8 mouse cellular contexts compared by ENCODE assay signal in genomic region chr14:21501048-21501657, GRCm38 (mm10). TPM values are rescaled to one million over a fixed set of nuclear protein-coding genes. Genes with fewer than 3 reads are reported as not detected.
DNase-seq lines count a peak whose midpoint lies in the region; ATAC-seq and TF ChIP-seq lines count a peak whose summit lies in the region.

No protein-coding gene starts in this region.

- WGBS in heart, embryonic 14.5 days: under 1% methylated on average over 36 of the region's 38 CpGs
- 2% methylated on average over 35 of the region's 38 CpGs for WGBS in spleen, adult 2 months

- DNase-seq in CD4-positive, CD25-positive, alpha-beta regulatory T cell, adult 2 months (ENCODE audit: low read depth, low spot score): peak; percentile 94
- DNase-seq in WW6 (ENCODE audit: low read depth, low spot score): peak; percentile 78
- DNase-seq in embryo, embryonic 11.5 days (ENCODE audit: low read depth, low spot score): peak; percentile 82
- peak; percentile 88 to 95 for DNase-seq in kidney, postnatal 36 days
- DNase-seq in spleen, adult 2 months (ENCODE audit: low read depth in 1 of 2, low spot score in 2 of 2): peak; percentile 75 to 86
- DNase-seq in layer of hippocampus, postnatal 10 days (ENCODE audit: low spot score in 2 of 2): no peak

- ATAC-seq in heart, embryonic 14.5 days (ENCODE audit: insufficient number of reproducible peaks, insufficient read depth, low FRiP score, low read depth): peak; percentile 58
- peak; percentile 63 for ATAC-seq in megakaryocyte progenitor cell, adult 5-6 weeks (replicated peaks; ENCODE audit: poor library complexity)

- peak overlapping the region; percentile 98 to 99 for H3K27ac ChIP-seq in heart, embryonic 14.5 days (replicated peaks in 1 of 2; ENCODE audit: control insufficient read depth in 1 of 2, insufficient read depth in 1 of 2, low read depth in 2 of 2, low read length in 2 of 2)
- peak overlapping the region; percentile 99 for H3K27ac ChIP-seq in spleen, adult 2 months (ENCODE audit: insufficient read depth, low read length)

- TF ChIP-seq CTCF in spleen, adult 2 months (IDR thresholded peaks at IDR 0.05; ENCODE audit: extremely low read depth, insufficient read depth, insufficient read length, insufficient replicate concordance): no peak

- peaks cover 13 to 40% of the 10 kb centered on the region in 2 experiments for H3K4me1 ChIP-seq in heart, embryonic 14.5 days (ENCODE audit: control insufficient read depth in 2 of 2, insufficient read depth in 2 of 2, low read length in 2 of 2)
- peaks cover 3% of the 10 kb centered on the region; the same call in 1 of the 2 replicates for H3K4me1 ChIP-seq in spleen, adult 2 months (ENCODE audit: control insufficient read depth, insufficient read depth, insufficient read length)

- peak overlapping the region; percentile 68 for H3K4me2 ChIP-seq in heart, embryonic 14.5 days (ENCODE audit: low read length)

- H3K4me3 ChIP-seq in heart, embryonic 14.5 days (ENCODE audit: control insufficient read depth in 1 of 2, insufficient read depth in 1 of 2, low read depth in 1 of 2, low read length in 2 of 2): peak overlapping the region; percentile 85 to 95
- peak overlapping the region; percentile 87 for H3K4me3 ChIP-seq in spleen, adult 2 months (ENCODE audit: extremely low read depth, insufficient read depth, insufficient read length)

- H3K36me3 ChIP-seq in heart, embryonic 14.5 days (ENCODE audit: control insufficient read depth, insufficient read depth, low read length): 0 out of 2 replicates have a peak, but pooled peaks cover 6% of the 10 kb centered on the region
- H3K36me3 ChIP-seq in spleen, adult 2 months (ENCODE audit: control insufficient read depth, insufficient read depth, low read length): no peaks in the 10 kb centered on the region

- no peaks in the 10 kb centered on the region for H3K27me3 ChIP-seq in heart, embryonic 14.5 days (ENCODE audit: control insufficient read depth, insufficient read depth, low read length)
- H3K27me3 ChIP-seq in spleen, adult 2 months (ENCODE audit: control insufficient read depth, insufficient read depth, low read length): peaks cover 4% of the 10 kb centered on the region; the same call in 1 of the 2 replicates

- TF ChIP-seq POLR2A in spleen, adult 2 months (IDR thresholded peaks at IDR 0.05; ENCODE audit: low read depth, low read length): no peak

- H3K9ac ChIP-seq in heart, embryonic 14.5 days (ENCODE audit: low read length): peak overlapping the region; percentile 93

- H3K9me3 ChIP-seq in heart, embryonic 14.5 days (ENCODE audit: control insufficient read depth, low read length): no peaks in the 10 kb centered on the region

RNA-seq across cellular contexts. Expression of gene Kat6b, which starts 19.9 kb away (rescaled TPM):
- 13.4 and 18.5 TPM in 2 replicates for polyA plus RNA-seq in heart, embryonic 14.5 days (2014; fragmentation: Nextera tagmentation; extraction: Ambion mirVana)
- 13.5 and 16.0 TPM in 2 replicates for total RNA-seq in megakaryocyte progenitor cell, adult 5-6 weeks (2015)
- 5.1 and 9.2 TPM in 2 replicates for total RNA-seq in megakaryocyte progenitor cell, adult 5-6 weeks (2017)
- polyA plus RNA-seq in spleen, adult 2 months (2012; rRNA removed): 6.0 and 6.1 TPM in 2 replicates
- total RNA-seq in layer of hippocampus, postnatal 10 days (2021): 10 to 100 TPM; 60.3 to 62.0 TPM

Comparison
In these comparisons a context has a peak if more than half of its experiments do, and no peak if none do; other contexts are left out.
1. DNase-seq: peak in CD4-positive, CD25-positive, alpha-beta regulatory T cell, adult 2 months (single experiment), WW6 (single experiment), embryo, embryonic 11.5 days (single experiment), kidney, postnatal 36 days (2 of 2) and spleen, adult 2 months (2 of 2); none in layer of hippocampus, postnatal 10 days (0 of 2).